Mouse (Mus musculus) kidney, embryonic 14.5 days (tissue): Measurements from ENCODE around the gene Wdr20. TPM values are rescaled to one million over a fixed set of nuclear protein-coding genes. Genes with fewer than 3 reads are reported as not detected.

ENCODE experiments used
- ATAC-seq: fragments of 200-750 bp; cut with Nextera tagmentation; 2 replicates; pipeline ENCODE4 v1.8.0; 2017; ENCODE audit warnings: moderate number of reproducible peaks, mild to moderate bottlenecking, moderate TSS enrichment, moderate library complexity; ENCODE audit not compliant: low FRiP score, low TSS enrichment
- H3K27ac ChIP-seq: fragments of 300-500 bp; sonication (generic); 2 replicates; pipeline ENCODE4 v1.5.1; 2014; ENCODE audit warnings: low read depth, mild to moderate bottlenecking, low read length, moderate library complexity, mixed read lengths
- H3K27me3 ChIP-seq: fragments of 300-500 bp; sonication (generic); 2 replicates; pipeline ENCODE4 v1.6.1; 2014; ENCODE audit warnings: mild to moderate bottlenecking, low read length; ENCODE audit not compliant: control insufficient read depth, insufficient read depth
- H3K36me3 ChIP-seq: fragments of 300-500 bp; sonication (generic); 2 replicates; pipeline ENCODE4 v1.6.1; 2014; ENCODE audit warnings: low read length, mixed read lengths; ENCODE audit not compliant: control insufficient read depth, insufficient read depth
- H3K4me1 ChIP-seq: fragments of 300-500 bp; sonication (generic); 2 replicates; pipeline ENCODE4 v1.6.1; 2014; ENCODE audit warnings: low read length, mixed read lengths; ENCODE audit not compliant: control insufficient read depth, insufficient read depth
- H3K4me2 ChIP-seq: fragments of 300-500 bp; sonication (generic); replicated peaks from 2 replicates; pipeline ENCODE4 v1.6.1; 2014; ENCODE audit warnings: low read depth, mild to moderate bottlenecking, low read length
- H3K4me3 ChIP-seq: fragments of 300-500 bp; sonication (generic); 2 replicates; pipeline ENCODE4 v1.5.1; 2014; ENCODE audit warnings: mild to moderate bottlenecking, low read length
- H3K9ac ChIP-seq: fragments of 300-500 bp; sonication (generic); 2 replicates; pipeline ENCODE4 v1.6.1; 2014; ENCODE audit warnings: low read depth, mild to moderate bottlenecking, low read length, moderate library complexity
- H3K9me3 ChIP-seq: fragments of 300-500 bp; sonication (generic); 2 replicates; pipeline ENCODE4 v1.6.1; 2016; ENCODE audit warnings: low read length; ENCODE audit not compliant: control insufficient read depth
- WGBS: fragments of 180-500 bp; shearing (Covaris S2); extraction: QIAGEN DNeasy Blood & Tissue Kit; methylation state at CpG from one replicate; pipeline ENCODE4 v1.1.7; 2014; 5-methylcytosine and 5-hydroxymethylcytosine counted together
- polyA plus RNA-seq: library from polyadenylated mRNA; unstranded; fragments of >200 nt; fragmentation: Nextera tagmentation; extraction: Ambion mirVana; gene quantifications from 2 replicates; pipeline ENCODE4 v1.2.1, GENCODE M21; 2014

Gene Wdr20
- polyA plus RNA-seq, 1 experiment from 2014 or later: 24.5 TPM

DNA sequence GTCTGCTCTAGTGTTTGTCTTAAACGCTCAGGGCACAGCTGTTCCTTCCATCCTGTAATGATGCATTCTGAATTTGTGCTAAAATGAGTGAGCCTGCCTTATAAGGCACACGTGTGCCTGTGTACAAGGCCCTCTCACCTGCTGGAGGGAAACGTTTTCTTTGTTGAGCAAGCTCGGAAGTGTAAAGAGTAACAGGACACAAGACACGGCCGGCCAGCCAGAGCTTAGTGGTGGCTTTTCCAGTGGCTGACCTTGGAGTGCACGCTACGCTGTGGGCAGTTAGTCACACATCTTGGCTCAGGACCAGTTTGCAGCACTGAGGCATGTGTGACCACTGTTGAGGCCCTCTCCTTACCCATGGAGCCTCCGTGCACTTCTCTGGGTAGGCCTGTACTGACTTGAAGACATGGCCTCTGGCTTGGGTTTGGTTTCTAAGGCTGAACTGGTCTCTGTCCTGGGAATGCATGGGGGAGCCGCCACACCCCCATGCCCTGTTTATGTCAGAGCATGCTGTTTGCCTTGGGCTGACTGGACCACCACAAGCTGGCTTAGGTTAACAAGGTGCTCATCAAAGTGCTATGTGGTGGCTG, 60.2 kb downstream of the Wdr20 start:
- 84% methylated on average over 10 of the region's 10 CpGs for WGBS
- Histone ChIP-seq H3K4me1 (no peaks in the 10 kb centered on the region), H3K27ac (no peak overlapping the region), H3K9me3 (no peaks in the 10 kb centered on the region), H3K4me2 (no peak overlapping the region), H3K36me3 (peaks cover 6% of the 10 kb centered on the region; the same call in 1 of the 2 replicates), H3K4me3 (no peak overlapping the region), H3K9ac (no peak overlapping the region), H3K27me3 (no peaks in the 10 kb centered on the region)
- ATAC-seq: no peak

DNA sequence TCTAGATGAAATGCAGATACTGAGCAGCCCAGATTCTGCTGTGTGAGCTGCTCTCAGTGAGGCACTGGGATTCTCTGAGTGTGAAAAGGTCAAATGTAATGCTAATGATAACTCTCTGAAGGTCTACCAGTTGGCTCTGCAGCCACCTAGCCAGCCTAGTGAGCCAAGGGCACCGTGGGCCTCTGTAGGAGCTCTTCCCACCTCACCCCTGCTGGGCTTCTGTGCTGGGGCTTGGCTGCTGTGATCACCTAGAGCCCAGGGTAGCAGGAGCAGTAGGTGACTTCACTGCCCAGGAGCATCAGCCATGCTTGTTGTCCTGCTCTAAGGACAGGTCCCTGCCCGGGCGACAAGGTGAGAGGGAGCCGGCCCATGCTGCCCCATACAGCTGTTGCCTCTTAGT, 61.5 kb downstream of the Wdr20 start:
- H3K9ac ChIP-seq: no peak overlapping the region
- WGBS: 93% methylated on average over 4 of the region's 4 CpGs
- H3K36me3 ChIP-seq: no peaks in the 10 kb centered on the region; the same call in 1 of the 2 replicates
- H3K9me3 ChIP-seq: no peaks in the 10 kb centered on the region
- no peak for ATAC-seq
- no peaks in the 10 kb centered on the region for H3K27me3 ChIP-seq
- no peak overlapping the region for H3K27ac ChIP-seq
- no peak overlapping the region for H3K4me2 ChIP-seq
- H3K4me3 ChIP-seq: no peak overlapping the region
- H3K4me1 ChIP-seq: no peaks in the 10 kb centered on the region

DNA sequence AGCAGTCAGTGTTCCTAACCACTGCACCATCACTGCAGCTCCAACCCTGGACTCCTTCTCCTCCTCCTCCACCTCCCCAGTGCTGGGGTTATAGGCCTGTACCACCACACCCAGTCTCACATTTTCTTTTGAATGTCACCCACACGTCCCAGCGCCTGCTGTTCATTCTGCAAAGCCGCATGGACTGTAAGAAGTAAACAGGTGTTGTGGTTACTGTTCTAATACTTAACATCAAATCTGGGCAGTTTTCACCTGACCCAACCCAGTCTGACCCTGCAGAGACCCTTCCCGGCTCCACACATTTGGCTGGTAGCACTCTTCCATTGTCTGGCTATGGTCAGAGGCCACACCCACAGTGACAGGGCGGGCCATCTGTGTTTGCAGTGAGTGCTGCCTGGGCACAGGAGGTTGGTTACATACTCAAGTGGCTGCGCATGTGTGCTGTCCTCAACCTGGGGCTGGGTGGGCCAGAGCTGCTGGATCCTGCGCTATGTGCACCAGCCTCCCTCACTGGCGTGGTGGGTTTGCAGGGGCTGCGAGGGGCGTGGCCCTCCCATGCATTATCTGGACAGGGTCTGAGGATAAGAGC, 64.2 kb downstream of the Wdr20 start:
- no peak overlapping the region for H3K27ac ChIP-seq
- no peak overlapping the region for H3K4me2 ChIP-seq
- H3K36me3 ChIP-seq: peaks cover 7% of the 10 kb centered on the region
- ATAC-seq: no peak
- no peaks in the 10 kb centered on the region for H3K4me1 ChIP-seq
- WGBS: 83% methylated on average over 10 of the region's 10 CpGs
- no peak overlapping the region for H3K4me3 ChIP-seq
- H3K9ac ChIP-seq: no peak overlapping the region
- H3K9me3 ChIP-seq: no peaks in the 10 kb centered on the region
- no peaks in the 10 kb centered on the region for H3K27me3 ChIP-seq

DNA sequence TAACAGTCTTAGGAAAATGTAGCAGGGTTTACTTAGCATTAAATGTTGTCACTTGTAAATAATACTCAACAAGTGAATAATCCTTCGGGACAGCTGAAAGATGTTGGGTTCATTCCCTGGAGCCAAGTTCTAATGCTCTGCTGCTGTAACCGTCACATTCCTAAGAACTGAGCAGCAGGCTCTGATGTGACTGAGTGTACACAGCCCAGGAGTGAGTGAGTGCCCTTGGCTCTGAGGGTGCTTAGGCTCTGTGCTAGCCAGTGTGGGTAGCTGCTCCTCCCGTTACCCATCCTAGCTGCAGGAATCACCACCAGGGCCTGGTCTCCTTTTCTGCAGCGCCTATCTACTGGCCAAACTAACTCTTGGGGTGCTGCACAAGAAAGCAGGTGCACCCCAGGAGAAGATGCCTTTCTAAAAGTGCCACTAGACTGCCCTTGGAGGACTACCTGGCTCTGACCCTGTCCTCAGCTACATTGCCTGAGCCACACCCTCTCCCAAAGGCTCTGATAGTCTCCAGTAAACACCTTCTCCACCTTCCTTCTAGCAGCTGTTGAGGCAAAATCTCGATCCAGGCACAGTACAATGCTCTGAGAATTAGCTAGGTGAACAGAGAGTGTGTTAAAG, 65.0 kb downstream of the Wdr20 start:
- Histone ChIP-seq H3K4me3 (no peak overlapping the region), H3K4me1 (no peaks in the 10 kb centered on the region), H3K27me3 (no peaks in the 10 kb centered on the region), H3K9me3 (no peaks in the 10 kb centered on the region), H3K36me3 (peaks cover 7% of the 10 kb centered on the region), H3K4me2 (no peak overlapping the region), H3K27ac (no peak overlapping the region), H3K9ac (no peak overlapping the region)
- no peak for ATAC-seq
- WGBS: 85% methylated on average over 5 of the region's 5 CpGs

DNA sequence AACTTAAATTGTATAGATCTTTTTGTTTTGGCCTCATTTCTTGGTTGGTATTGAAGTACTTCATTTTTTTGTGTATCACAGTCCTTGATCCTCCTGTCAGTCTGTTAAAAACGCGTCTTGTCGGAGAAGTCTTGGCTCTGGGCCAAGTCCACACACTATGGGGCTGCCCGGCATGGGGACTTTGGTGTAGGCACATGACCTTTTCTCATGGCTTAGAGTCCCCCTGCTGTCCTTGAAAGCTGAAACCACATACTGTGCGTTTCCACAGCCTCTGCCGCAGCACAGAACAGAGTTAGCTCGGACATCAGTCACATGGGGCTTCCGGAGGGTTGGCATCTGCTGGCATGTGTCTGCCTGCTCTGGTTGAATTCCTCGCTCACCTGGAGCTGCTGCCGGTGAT, 66.5 kb downstream of the Wdr20 start:
- no peak overlapping the region for H3K9ac ChIP-seq
- H3K27ac ChIP-seq: no peak overlapping the region
- H3K9me3 ChIP-seq: no peaks in the 10 kb centered on the region
- no peaks in the 10 kb centered on the region for H3K4me1 ChIP-seq
- no peaks in the 10 kb centered on the region for H3K27me3 ChIP-seq
- peaks cover 7% of the 10 kb centered on the region for H3K36me3 ChIP-seq
- 38% methylated on average over 10 of the region's 10 CpGs for WGBS
- H3K4me2 ChIP-seq: no peak overlapping the region
- no peak overlapping the region for H3K4me3 ChIP-seq
- peak; percentile 71; the same call in 1 of the 2 replicates for ATAC-seq

DNA sequence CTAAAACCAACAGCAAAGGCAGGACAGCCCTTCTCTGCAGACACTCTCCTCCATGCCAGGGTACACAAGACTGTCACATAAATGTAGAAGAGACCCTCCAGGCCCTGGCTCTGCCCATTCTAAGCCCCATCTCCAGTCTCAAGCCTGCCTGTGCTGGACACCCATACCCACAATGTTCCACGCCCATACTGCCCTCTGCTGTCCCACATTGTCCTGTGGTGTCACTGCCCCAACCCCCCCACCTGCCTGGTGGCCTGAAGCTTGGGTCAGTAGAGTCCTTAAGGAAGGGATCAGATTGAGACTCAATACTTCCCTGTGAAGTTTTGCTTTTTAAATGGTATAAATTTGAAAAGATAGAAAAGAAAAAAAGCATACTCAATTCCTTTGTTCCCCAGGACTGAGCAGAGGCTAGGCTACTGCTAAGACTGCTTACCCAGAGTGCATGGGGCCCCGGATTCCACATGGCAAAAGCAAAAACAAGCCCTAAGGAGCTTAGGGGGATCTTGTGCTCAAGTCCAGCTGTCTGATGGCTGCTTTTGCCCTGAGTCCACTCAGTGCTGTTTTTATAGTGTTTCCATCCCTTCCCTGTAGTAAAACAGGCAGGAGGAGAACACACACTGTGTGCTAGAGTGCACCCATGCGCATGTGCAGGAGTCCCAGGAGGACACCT, 68.7 kb downstream of the Wdr20 start:
- no peak overlapping the region for H3K27ac ChIP-seq
- H3K4me2 ChIP-seq: no peak overlapping the region
- no peak for ATAC-seq
- H3K27me3 ChIP-seq: no peaks in the 10 kb centered on the region
- peaks cover 7% of the 10 kb centered on the region for H3K36me3 ChIP-seq
- WGBS: 80% methylated on average over 3 of the region's 3 CpGs
- no peaks in the 10 kb centered on the region for H3K9me3 ChIP-seq
- no peak overlapping the region for H3K9ac ChIP-seq
- H3K4me1 ChIP-seq: no peaks in the 10 kb centered on the region
- no peak overlapping the region for H3K4me3 ChIP-seq

DNA sequence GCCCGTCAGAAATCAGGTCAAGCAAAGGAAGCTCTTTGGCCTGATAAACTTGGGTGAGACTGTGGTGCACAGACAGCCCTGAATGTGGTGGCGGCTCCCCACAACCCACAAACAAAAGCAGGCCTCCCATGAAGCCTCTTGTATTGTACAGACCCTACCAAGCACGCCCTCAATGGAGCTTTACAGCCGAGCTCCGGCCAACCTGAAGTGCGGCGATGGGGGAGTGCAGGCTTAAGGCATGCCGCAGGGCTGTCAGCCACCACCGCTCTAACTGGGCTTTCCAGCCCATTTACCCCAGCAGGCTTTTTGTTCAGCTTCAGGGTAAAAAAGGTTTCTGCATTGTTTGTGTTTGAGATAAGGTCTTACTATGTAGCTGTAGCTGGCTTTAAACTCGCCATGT, 70.7 kb downstream of the Wdr20 start:
- WGBS: 62% methylated on average over 10 of the region's 10 CpGs
- Histone ChIP-seq H3K4me3 (no peak overlapping the region), H3K27ac (no peak overlapping the region), H3K9me3 (no peaks in the 10 kb centered on the region), H3K27me3 (no peaks in the 10 kb centered on the region), H3K36me3 (peaks cover 7% of the 10 kb centered on the region), H3K4me2 (no peak overlapping the region), H3K9ac (no peak overlapping the region), H3K4me1 (no peaks in the 10 kb centered on the region)
- ATAC-seq: no peak

DNA sequence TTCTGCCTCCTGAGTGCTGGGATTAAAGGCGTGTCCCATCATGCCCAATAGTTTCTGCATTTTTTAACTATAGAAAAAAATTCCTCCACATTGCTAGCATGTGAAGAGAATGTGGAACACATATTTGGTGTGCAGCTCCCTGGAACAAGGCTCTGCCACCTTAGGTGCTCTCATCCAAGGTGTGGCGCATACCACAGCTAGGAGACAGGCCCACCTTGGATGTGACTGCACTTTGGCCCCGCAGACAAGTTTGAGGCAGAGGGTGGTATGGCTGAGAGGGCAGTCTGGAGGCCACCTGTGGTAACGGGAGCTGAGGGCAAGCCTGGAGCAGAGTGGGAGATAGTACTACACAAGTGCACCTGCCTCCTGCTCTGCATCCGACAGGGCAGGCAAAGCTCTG, 71.1 kb downstream of the Wdr20 start:
- peaks cover 7% of the 10 kb centered on the region for H3K36me3 ChIP-seq
- H3K9me3 ChIP-seq: no peaks in the 10 kb centered on the region
- H3K9ac ChIP-seq: no peak overlapping the region
- 80% methylated on average over 5 of the region's 5 CpGs for WGBS
- no peak overlapping the region for H3K4me3 ChIP-seq
- H3K27me3 ChIP-seq: no peaks in the 10 kb centered on the region
- ATAC-seq: no peak
- no peaks in the 10 kb centered on the region for H3K4me1 ChIP-seq
- H3K4me2 ChIP-seq: no peak overlapping the region
- no peak overlapping the region for H3K27ac ChIP-seq

DNA sequence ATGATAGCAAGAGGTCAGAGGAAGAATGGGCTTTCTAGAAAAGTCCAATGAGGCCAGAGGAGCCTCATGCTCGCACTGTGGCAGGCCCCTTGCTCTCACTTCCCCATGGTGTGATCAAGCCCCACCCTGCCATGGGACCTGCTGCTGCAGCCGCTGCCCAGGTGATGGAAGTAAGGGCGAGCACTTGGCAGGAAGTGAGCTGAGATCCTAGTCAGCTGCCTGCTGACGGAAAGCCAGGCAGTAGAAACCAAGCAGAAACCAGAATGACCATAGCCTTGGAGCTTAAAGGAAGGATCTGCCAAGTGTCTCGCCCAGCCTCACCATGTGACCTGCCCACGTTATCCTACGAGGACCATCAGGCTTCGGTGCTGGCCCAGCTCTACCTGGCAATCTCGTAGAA, 75.4 kb downstream of the Wdr20 start:
- no peaks in the 10 kb centered on the region for H3K36me3 ChIP-seq
- no peak overlapping the region for H3K4me2 ChIP-seq
- H3K9me3 ChIP-seq: no peaks in the 10 kb centered on the region
- no peak overlapping the region for H3K27ac ChIP-seq
- no peaks in the 10 kb centered on the region for H3K27me3 ChIP-seq
- no peak overlapping the region for H3K4me3 ChIP-seq
- WGBS: 91% methylated on average over 9 of the region's 9 CpGs
- no peaks in the 10 kb centered on the region for H3K4me1 ChIP-seq
- H3K9ac ChIP-seq: no peak overlapping the region
- ATAC-seq: no peak
